Mouse (Mus musculus) liver, postnatal 0 days (tissue): ENCODE data around the gene Hoxb6. TPM values are rescaled to one million over a fixed set of nuclear protein-coding genes. Genes with fewer than 3 reads are reported as not detected.

ENCODE experiments used
- ATAC-seq: fragments of 200-750 bp; cut with Nextera tagmentation; 2 replicates; pipeline ENCODE4 v1.8.0; 2017; ENCODE audit warnings: mild to moderate bottlenecking, moderate library complexity
- DNase-seq: peaks from one replicate; pipeline ENCODE4 v3.0.0-alpha.2; 2016
- H3K27ac ChIP-seq: fragments of 300-500 bp; sonication (generic); 2 replicates; pipeline ENCODE4 v1.5.1; 2014; ENCODE audit warnings: antibody characterized with exemption, moderate library complexity, mild to moderate bottlenecking, low read depth
- H3K27me3 ChIP-seq: fragments of 300-500 bp; sonication (generic); 2 replicates; pipeline ENCODE4 v1.6.1; 2014; ENCODE audit warnings: low read length, control low read depth, mixed read lengths; ENCODE audit not compliant: insufficient read depth
- H3K36me3 ChIP-seq: fragments of 300-500 bp; sonication (generic); replicated peaks from 2 replicates; pipeline ENCODE4 v1.6.1; 2014; ENCODE audit warnings: mild to moderate bottlenecking, control low read depth, low read length, moderate library complexity, mixed read lengths; ENCODE audit not compliant: insufficient read depth
- H3K4me1 ChIP-seq: fragments of 300-500 bp; sonication (generic); 2 replicates; pipeline ENCODE4 v1.6.1; 2014; ENCODE audit warnings: antibody characterized with exemption, mild to moderate bottlenecking, control low read depth; ENCODE audit not compliant: insufficient read depth
- H3K4me2 ChIP-seq: fragments of 300-500 bp; sonication (generic); 2 replicates; pipeline ENCODE4 v1.6.1; 2014; ENCODE audit warnings: low read depth, mild to moderate bottlenecking, low read length, moderate library complexity, mixed read lengths
- H3K4me3 ChIP-seq: fragments of 300-500 bp; sonication (generic); 2 replicates; pipeline ENCODE4 v1.5.1; 2014; ENCODE audit warnings: low read depth, low read length
- H3K9ac ChIP-seq: fragments of 300-500 bp; sonication (generic); replicated peaks from 2 replicates; pipeline ENCODE4 v1.6.1; 2014; ENCODE audit warnings: mild to moderate bottlenecking, moderate library complexity
- H3K9me3 ChIP-seq: fragments of 300-500 bp; sonication (generic); 2 replicates; pipeline ENCODE4 v1.6.1; 2016; ENCODE audit warnings: mild to moderate bottlenecking, control low read depth, low read length, mixed read lengths
- CTCF ChIP-seq: sonication (generic); IDR thresholded peaks from 2 replicates; pipeline ENCODE4 v1.5.1; 2016; ENCODE audit warnings: antibody characterized with exemption, low read depth
- EP300 ChIP-seq: IDR thresholded peaks from 2 replicates; pipeline ENCODE4 v1.6.1; 2016; ENCODE audit warnings: antibody characterized with exemption, low read depth, mild to moderate bottlenecking
- WGBS: fragments of 180-500 bp; shearing (Covaris S2); extraction: QIAGEN DNeasy Blood & Tissue Kit; methylation state at CpG from one replicate; pipeline ENCODE4 v1.1.7; 2014; ENCODE audit not compliant: insufficient replicate concordance; 5-methylcytosine and 5-hydroxymethylcytosine counted together
- polyA plus RNA-seq: library from polyadenylated mRNA; unstranded; fragments of >200 nt; fragmentation: Nextera tagmentation; extraction: Ambion mirVana; gene quantifications from 2 replicates; pipeline ENCODE4 v1.2.1, GENCODE M21; 2015

Gene Hoxb6
- polyA plus RNA-seq, 1 experiment from 2014 or later = not detected

DNA sequence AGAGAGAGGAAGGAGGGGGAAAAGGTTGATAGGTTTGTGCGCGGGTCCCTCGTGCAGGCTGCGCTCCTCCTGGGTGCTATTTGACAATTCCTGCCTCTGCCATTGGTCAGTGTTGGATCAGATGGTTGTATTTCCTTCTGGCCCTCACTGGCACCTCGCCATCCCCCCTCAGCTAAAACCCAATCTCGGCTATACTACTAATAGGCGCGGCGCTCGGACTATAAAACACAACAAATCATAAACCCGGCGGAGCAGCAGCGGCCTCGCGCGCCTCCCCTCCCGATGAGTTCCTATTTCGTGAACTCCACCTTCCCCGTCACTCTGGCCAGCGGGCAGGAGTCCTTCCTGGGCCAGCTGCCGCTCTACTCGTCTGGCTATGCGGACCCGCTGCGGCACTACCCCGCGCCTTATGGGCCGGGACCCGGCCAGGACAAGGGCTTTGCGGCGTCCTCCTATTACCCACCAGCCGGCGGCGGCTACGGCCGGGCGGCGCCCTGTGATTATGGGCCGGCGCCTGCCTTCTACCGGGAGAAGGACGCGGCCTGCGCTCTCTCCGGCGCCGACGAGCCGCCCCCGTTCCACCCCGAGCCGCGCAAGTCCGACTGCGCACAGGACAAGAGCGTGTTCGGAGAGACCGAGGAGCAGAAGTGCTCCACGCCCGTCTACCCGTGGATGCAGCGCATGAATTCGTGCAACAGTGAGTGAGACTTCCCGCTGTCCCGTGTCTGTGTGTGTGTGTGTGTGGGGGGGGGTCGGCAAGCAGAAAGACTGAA lies 6.8 kb downstream of the Hoxb6 start:
- Histone ChIP-seq H3K27ac (no peak overlapping the region), H3K36me3 (no peaks in the 10 kb centered on the region), H3K4me1 (no peaks in the 10 kb centered on the region), H3K9me3 (no peaks in the 10 kb centered on the region), H3K4me2 (peak overlapping the region; percentile 55), H3K9ac (no peak overlapping the region), H3K4me3 (peak overlapping the region; percentile 31), H3K27me3 (peaks cover 100% of the 10 kb centered on the region)
- WGBS = 3% methylated on average over 65 of the region's 66 CpGs
- no peak for DNase-seq
- no peak for TF ChIP-seq CTCF
- no peak for TF ChIP-seq EP300
- no peak for ATAC-seq

GRCm38 (mm10) chr11:96299781-96300180 lies 7.5 kb downstream of the Hoxb6 start:
- Histone ChIP-seq H3K4me2 (no peak overlapping the region), H3K9me3 (no peaks in the 10 kb centered on the region), H3K27me3 (peaks cover 100% of the 10 kb centered on the region), H3K4me1 (no peaks in the 10 kb centered on the region), H3K27ac (no peak overlapping the region), H3K4me3 (no peak overlapping the region), H3K36me3 (no peaks in the 10 kb centered on the region), H3K9ac (no peak overlapping the region)
- DNase-seq (no peak), ATAC-seq (no peak)
- no peak for TF ChIP-seq CTCF
- 3% methylated on average over 9 of the region's 9 CpGs for WGBS

DNA sequence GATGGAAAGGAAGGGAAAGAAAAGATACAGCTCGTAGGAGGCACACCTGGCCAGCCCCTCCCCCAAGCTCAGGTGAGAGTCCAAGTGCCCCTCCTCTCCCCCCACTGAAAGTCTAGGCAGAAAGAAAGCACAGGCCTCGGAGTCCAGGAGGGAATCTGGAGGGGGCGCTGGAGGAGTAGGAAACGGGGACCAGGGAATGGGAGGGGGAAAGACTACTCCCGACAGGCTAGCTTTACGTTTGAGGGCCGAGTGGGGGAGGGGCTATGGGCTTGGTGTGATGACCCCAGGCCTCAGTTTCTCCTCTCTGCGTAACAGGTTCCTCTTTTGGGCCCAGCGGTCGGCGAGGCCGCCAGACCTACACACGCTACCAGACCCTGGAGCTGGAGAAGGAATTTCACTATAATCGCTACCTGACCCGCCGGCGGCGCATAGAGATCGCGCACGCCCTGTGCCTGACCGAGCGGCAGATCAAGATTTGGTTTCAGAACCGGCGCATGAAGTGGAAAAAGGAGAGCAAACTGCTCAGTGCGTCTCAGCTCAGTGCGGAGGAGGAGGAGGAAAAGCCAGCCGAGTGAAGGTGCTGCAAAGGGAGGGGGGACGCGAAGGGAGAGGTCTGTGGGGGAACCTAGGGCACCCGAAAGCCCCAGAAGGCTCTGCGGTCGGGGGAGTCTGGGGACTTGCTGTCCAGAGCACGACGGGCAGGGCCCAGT lies 8.2 kb downstream of the Hoxb6 start:
- Histone ChIP-seq H3K9ac (no peak overlapping the region), H3K36me3 (no peaks in the 10 kb centered on the region), H3K27me3 (peaks cover 99% of the 10 kb centered on the region), H3K9me3 (no peaks in the 10 kb centered on the region), H3K4me3 (no peak overlapping the region; the same call in 1 of the 2 replicates), H3K4me2 (no peak overlapping the region), H3K27ac (no peak overlapping the region), H3K4me1 (no peaks in the 10 kb centered on the region)
- DNase-seq (no peak), ATAC-seq (no peak)
- WGBS = 6% methylated on average over 35 of the region's 35 CpGs
- TF ChIP-seq EP300 = no peak
- TF ChIP-seq CTCF = no peak

DNA sequence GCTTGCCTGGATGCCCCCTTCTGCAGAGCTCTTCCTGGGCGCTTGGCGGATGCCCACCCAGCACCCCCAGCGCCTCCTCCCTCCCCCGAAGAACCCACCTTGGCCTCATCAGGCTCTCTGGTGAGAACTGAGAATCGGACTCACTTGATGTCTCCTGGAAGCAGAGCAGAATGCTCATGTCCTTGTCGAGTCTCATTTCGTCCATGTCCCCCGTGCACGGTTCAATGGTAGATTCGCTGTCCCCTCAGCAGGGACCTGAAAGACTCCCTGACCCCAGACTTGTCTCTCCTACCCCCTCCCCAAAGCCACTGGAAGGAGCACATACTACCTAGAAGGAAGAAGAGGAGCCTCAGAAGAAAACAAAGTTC lies 8.8 kb downstream of the Hoxb6 start:
- Histone ChIP-seq H3K9ac (no peak overlapping the region), H3K9me3 (no peaks in the 10 kb centered on the region), H3K27ac (no peak overlapping the region), H3K27me3 (peaks cover 99% of the 10 kb centered on the region), H3K4me3 (no peak overlapping the region), H3K4me1 (no peaks in the 10 kb centered on the region), H3K36me3 (no peaks in the 10 kb centered on the region), H3K4me2 (no peak overlapping the region)
- TF ChIP-seq CTCF (no peak), EP300 (no peak)
- DNase-seq (no peak), ATAC-seq (no peak)
- WGBS = 44% methylated on average over 8 of the region's 10 CpGs

DNA sequence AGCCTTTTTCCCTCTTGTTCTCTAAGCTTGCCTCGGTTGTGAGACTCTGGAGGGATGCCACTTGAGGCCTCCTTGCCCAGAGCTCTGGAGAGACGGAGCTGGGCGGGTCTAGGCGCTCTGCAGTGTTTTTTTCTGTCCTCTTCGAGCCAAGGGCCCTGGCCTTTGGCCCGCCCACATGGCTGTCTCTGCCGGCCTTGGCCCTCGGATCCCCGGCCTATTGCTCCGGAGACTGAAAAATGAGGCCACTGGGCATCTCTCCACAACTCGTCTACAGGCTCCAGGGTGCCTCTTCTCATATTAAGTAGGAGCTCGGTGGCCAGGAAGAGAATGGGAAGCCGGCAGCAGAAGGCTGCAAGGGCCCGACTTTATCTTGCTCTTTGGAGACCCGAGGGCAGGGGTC lies 9.6 kb downstream of the Hoxb6 start:
- H3K4me2 ChIP-seq = no peak overlapping the region

DNA sequence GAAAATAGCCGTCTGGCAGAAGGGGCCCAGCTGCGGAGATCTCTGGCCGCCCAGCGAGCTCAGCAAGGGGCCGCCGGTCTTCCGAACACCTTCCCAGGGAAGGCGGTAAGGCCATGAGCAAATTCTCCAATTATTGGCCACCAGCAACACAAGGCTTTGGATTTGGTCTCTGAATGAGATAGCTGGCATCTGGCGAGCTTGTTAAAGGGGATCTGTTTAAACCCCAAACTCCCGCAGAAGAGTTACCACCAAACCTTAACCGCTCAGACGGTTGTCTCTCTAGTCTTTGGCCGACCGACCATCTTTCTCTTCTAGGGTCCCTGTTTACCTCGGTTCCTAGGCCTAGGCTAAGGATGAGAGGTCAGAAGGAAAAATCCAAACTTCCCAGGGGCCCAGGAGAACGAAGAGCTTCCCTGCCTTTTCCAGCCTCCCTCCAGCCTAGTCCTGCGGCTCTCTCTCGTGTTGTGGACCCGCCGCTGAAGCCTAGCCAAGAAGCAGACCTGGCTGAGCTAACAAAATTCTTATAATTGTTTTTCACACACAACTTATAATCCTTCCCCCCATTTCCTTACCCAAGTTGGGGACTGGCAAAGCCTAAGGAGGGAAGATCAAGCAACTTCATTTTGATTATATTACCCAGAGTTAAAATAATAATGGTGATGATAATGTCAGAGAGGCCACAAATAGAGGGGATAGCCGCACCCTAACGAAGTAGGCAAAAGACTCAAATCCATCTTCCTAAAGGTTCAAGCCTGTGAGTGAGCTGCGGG lies 10.3 kb downstream of the Hoxb6 start:
- peaks cover 98% of the 10 kb centered on the region for H3K27me3 ChIP-seq
- no peak overlapping the region for H3K4me3 ChIP-seq
- ATAC-seq = no peak
- H3K4me2 ChIP-seq = no peak overlapping the region
- no peaks in the 10 kb centered on the region for H3K36me3 ChIP-seq
- H3K27ac ChIP-seq = no peak overlapping the region
- TF ChIP-seq CTCF (no peak), EP300 (no peak)
- H3K4me1 ChIP-seq = no peaks in the 10 kb centered on the region
- H3K9me3 ChIP-seq = no peaks in the 10 kb centered on the region
- 35% methylated on average over 23 of the region's 23 CpGs for WGBS
- no peak overlapping the region for H3K9ac ChIP-seq
- no peak for DNase-seq

More for the DNA sequence above, 9.6 kb downstream of the Hoxb6 start:
- no peak overlapping the region for H3K27ac ChIP-seq
- no peak for ATAC-seq
- H3K4me1 ChIP-seq = no peaks in the 10 kb centered on the region
- no peaks in the 10 kb centered on the region for H3K9me3 ChIP-seq
- DNase-seq = no peak
- no peak overlapping the region for H3K9ac ChIP-seq
- H3K4me3 ChIP-seq = no peak overlapping the region
- TF ChIP-seq CTCF = no peak
- no peak for TF ChIP-seq EP300
- peaks cover 99% of the 10 kb centered on the region for H3K27me3 ChIP-seq
- 14% methylated on average over 15 of the region's 15 CpGs for WGBS
- H3K36me3 ChIP-seq = no peaks in the 10 kb centered on the region
